Mouse (Mus musculus) liver, embryonic 13.5 days (tissue): ENCODE measurements at regions not wholly inside any gene's neighbourhood (a gene's known extent, or its start where the extent isn't known, plus 50 kb on each side); places are given as distances from the start of the nearest gene placed in this dataset.

ENCODE experiments used
- ATAC-seq: fragments of 200-750 bp; cut with Nextera tagmentation; 2 replicates; pipeline ENCODE4 v1.8.0; 2017; ENCODE audit warnings: low read depth, mild to moderate bottlenecking, moderate number of reproducible peaks, moderate library complexity
- DNase-seq: peaks from one replicate; pipeline ENCODE4 v3.0.0; 2022
- H3K27ac ChIP-seq: fragments of 300-500 bp; sonication (generic); 2 replicates; pipeline ENCODE4 v1.5.1; 2015; ENCODE audit warnings: moderate library complexity, mild to moderate bottlenecking, inconsistent platforms
- H3K27me3 ChIP-seq: fragments of 300-500 bp; sonication (generic); 2 replicates; pipeline ENCODE4 v1.6.1; 2015; ENCODE audit warnings: mild to moderate bottlenecking, inconsistent platforms
- H3K36me3 ChIP-seq: fragments of 300-500 bp; sonication (generic); 2 replicates; pipeline ENCODE4 v1.6.1; 2015; ENCODE audit warnings: mild to moderate bottlenecking, inconsistent platforms
- H3K4me1 ChIP-seq: fragments of 300-500 bp; sonication (generic); replicated peaks from 2 replicates; pipeline ENCODE4 v1.6.1; 2015; ENCODE audit warnings: inconsistent platforms
- H3K4me2 ChIP-seq: fragments of 300-500 bp; sonication (generic); 2 replicates; pipeline ENCODE4 v1.6.1; 2015; ENCODE audit warnings: inconsistent platforms, mild to moderate bottlenecking, moderate library complexity
- H3K4me3 ChIP-seq: fragments of 300-500 bp; sonication (generic); replicated peaks from 2 replicates; pipeline ENCODE4 v1.5.1; 2015; ENCODE audit warnings: mild to moderate bottlenecking, inconsistent platforms
- H3K9ac ChIP-seq: fragments of 300-500 bp; sonication (generic); 2 replicates; pipeline ENCODE4 v1.6.1; 2015; ENCODE audit warnings: mild to moderate bottlenecking, inconsistent platforms
- H3K9me3 ChIP-seq: fragments of 300-500 bp; sonication (generic); replicated peaks from 2 replicates; pipeline ENCODE4 v1.6.1; 2016; ENCODE audit warnings: inconsistent platforms
- WGBS: fragments of 180-500 bp; shearing (Covaris S2); methylation state at CpG from one replicate; pipeline ENCODE4 v1.1.7; 2015; ENCODE audit not compliant: insufficient replicate concordance; 5-methylcytosine and 5-hydroxymethylcytosine counted together

GRCm38 (mm10) chr12:39715120-39715519 is 322.7 kb downstream of the Arl4a start:
- WGBS = 59% methylated on average over 4 of the region's 4 CpGs
- H3K4me1 ChIP-seq = no peaks in the 10 kb centered on the region
- no peaks in the 10 kb centered on the region for H3K27me3 ChIP-seq
- H3K9me3 ChIP-seq = no peaks in the 10 kb centered on the region
- no peak overlapping the region for H3K4me3 ChIP-seq
- no peak overlapping the region for H3K9ac ChIP-seq
- DNase-seq (no peak), ATAC-seq (no peak)
- no peaks in the 10 kb centered on the region for H3K36me3 ChIP-seq
- H3K4me2 ChIP-seq = no peak overlapping the region
- H3K27ac ChIP-seq = no peak overlapping the region

- H3K4me2 ChIP-seq = no peak overlapping the region
- no peaks in the 10 kb centered on the region for H3K36me3 ChIP-seq
- ATAC-seq (no peak), DNase-seq (no peak)
- H3K4me1 ChIP-seq = no peaks in the 10 kb centered on the region
- no peak overlapping the region for H3K4me3 ChIP-seq
- H3K9ac ChIP-seq = no peak overlapping the region
- H3K27me3 ChIP-seq = no peaks in the 10 kb centered on the region
- 56% methylated on average over 2 of the region's 2 CpGs for WGBS
- no peak overlapping the region for H3K27ac ChIP-seq
- H3K9me3 ChIP-seq = no peaks in the 10 kb centered on the region
Observed at GRCm38 (mm10) chr12:39714169-39714794, 323.5 kb downstream of the Arl4a start.

GRCm38 (mm10) chr12:39711807-39712206 is 326.0 kb downstream of the Arl4a start:
- DNase-seq = no peak
- 50% methylated on average over 1 of the region's 1 CpGs for WGBS
- H3K27me3 ChIP-seq = no peaks in the 10 kb centered on the region
- no peak overlapping the region for H3K4me2 ChIP-seq
- H3K4me1 ChIP-seq = no peaks in the 10 kb centered on the region
- no peaks in the 10 kb centered on the region for H3K9me3 ChIP-seq
- no peak overlapping the region for H3K27ac ChIP-seq
- H3K36me3 ChIP-seq = no peaks in the 10 kb centered on the region
- no peak overlapping the region for H3K4me3 ChIP-seq
- ATAC-seq = no peak
- no peak overlapping the region for H3K9ac ChIP-seq

- 80% methylated on average over 5 of the region's 5 CpGs for WGBS
- H3K9ac ChIP-seq = no peak overlapping the region
- no peaks in the 10 kb centered on the region for H3K4me1 ChIP-seq
- H3K27me3 ChIP-seq = no peaks in the 10 kb centered on the region
- ATAC-seq = no peak
- no peak overlapping the region for H3K27ac ChIP-seq
- no peak overlapping the region for H3K4me3 ChIP-seq
- no peak for DNase-seq
- no peaks in the 10 kb centered on the region for H3K36me3 ChIP-seq
- H3K4me2 ChIP-seq = no peak overlapping the region
- no peaks in the 10 kb centered on the region for H3K9me3 ChIP-seq
Observed at GRCm38 (mm10) chr12:39709850-39710249, 328.0 kb downstream of the Arl4a start.

- no peaks in the 10 kb centered on the region for H3K36me3 ChIP-seq
- no peak overlapping the region for H3K4me3 ChIP-seq
- H3K27me3 ChIP-seq = no peaks in the 10 kb centered on the region
- 60% methylated on average over 3 of the region's 3 CpGs for WGBS
- H3K4me2 ChIP-seq = no peak overlapping the region
- H3K9me3 ChIP-seq = no peaks in the 10 kb centered on the region
- no peak overlapping the region for H3K27ac ChIP-seq
- H3K4me1 ChIP-seq = no peaks in the 10 kb centered on the region
- no peak overlapping the region for H3K9ac ChIP-seq
- no peak for DNase-seq
- no peak for ATAC-seq
Observed at GRCm38 (mm10) chr12:39697182-39697581, 340.6 kb downstream of the Arl4a start.

- Histone ChIP-seq H3K4me2 (no peak overlapping the region), H3K4me1 (no peaks in the 10 kb centered on the region), H3K9me3 (no peaks in the 10 kb centered on the region), H3K27ac (no peak overlapping the region), H3K4me3 (no peak overlapping the region), H3K9ac (no peak overlapping the region), H3K36me3 (no peaks in the 10 kb centered on the region), H3K27me3 (no peaks in the 10 kb centered on the region)
- ATAC-seq (no peak), DNase-seq (no peak)
- WGBS = 28% methylated on average over 1 of the region's 1 CpGs
Observed at GRCm38 (mm10) chr12:39695322-39695721, 342.5 kb downstream of the Arl4a start.

- H3K4me2 ChIP-seq = no peak overlapping the region
- DNase-seq (no peak), ATAC-seq (no peak)
- no peak overlapping the region for H3K4me3 ChIP-seq
- H3K9me3 ChIP-seq = no peaks in the 10 kb centered on the region
- no peak overlapping the region for H3K27ac ChIP-seq
- H3K9ac ChIP-seq = no peak overlapping the region
- WGBS = 74% methylated on average over 2 of the region's 2 CpGs
- H3K4me1 ChIP-seq = no peaks in the 10 kb centered on the region
- no peaks in the 10 kb centered on the region for H3K27me3 ChIP-seq
- H3K36me3 ChIP-seq = no peaks in the 10 kb centered on the region
Observed at GRCm38 (mm10) chr12:39692043-39692442, 345.8 kb downstream of the Arl4a start.

GRCm38 (mm10) chr12:39685399-39685798 is 352.4 kb downstream of the Arl4a start:
- H3K9me3 ChIP-seq = no peaks in the 10 kb centered on the region
- no peak overlapping the region for H3K4me2 ChIP-seq
- no peak overlapping the region for H3K4me3 ChIP-seq
- no peaks in the 10 kb centered on the region for H3K36me3 ChIP-seq
- ATAC-seq (no peak), DNase-seq (no peak)
- no peak overlapping the region for H3K27ac ChIP-seq
- H3K27me3 ChIP-seq = no peaks in the 10 kb centered on the region
- no peaks in the 10 kb centered on the region for H3K4me1 ChIP-seq
- no peak overlapping the region for H3K9ac ChIP-seq

GRCm38 (mm10) chr12:39682121-39682520 is 355.7 kb downstream of the Arl4a start:
- Histone ChIP-seq H3K4me3 (no peak overlapping the region), H3K9ac (no peak overlapping the region), H3K36me3 (no peaks in the 10 kb centered on the region), H3K4me1 (no peaks in the 10 kb centered on the region), H3K9me3 (no peaks in the 10 kb centered on the region), H3K4me2 (no peak overlapping the region), H3K27ac (no peak overlapping the region), H3K27me3 (no peaks in the 10 kb centered on the region)
- WGBS = 40% methylated on average over 1 of the region's 1 CpGs
- no peak for ATAC-seq
- no peak for DNase-seq

GRCm38 (mm10) chr12:39675608-39676007 is 362.2 kb downstream of the Arl4a start:
- no peaks in the 10 kb centered on the region for H3K36me3 ChIP-seq

GRCm38 (mm10) chr12:39667701-39668100 is 370.1 kb downstream of the Arl4a start:
- Histone ChIP-seq H3K4me1 (no peaks in the 10 kb centered on the region), H3K27ac (no peak overlapping the region), H3K9me3 (no peaks in the 10 kb centered on the region), H3K36me3 (no peaks in the 10 kb centered on the region), H3K27me3 (no peaks in the 10 kb centered on the region), H3K4me2 (no peak overlapping the region), H3K4me3 (no peak overlapping the region), H3K9ac (no peak overlapping the region)
- ATAC-seq (no peak), DNase-seq (no peak)
- 68% methylated on average over 2 of the region's 2 CpGs for WGBS

More at GRCm38 (mm10) chr12:39675608-39676007, 362.2 kb downstream of the Arl4a start:
- ATAC-seq (no peak), DNase-seq (no peak)
- Histone ChIP-seq H3K4me3 (no peak overlapping the region), H3K9me3 (no peaks in the 10 kb centered on the region), H3K9ac (no peak overlapping the region), H3K4me1 (no peaks in the 10 kb centered on the region), H3K4me2 (no peak overlapping the region), H3K27me3 (no peaks in the 10 kb centered on the region), H3K27ac (no peak overlapping the region)
- WGBS = 60% methylated on average over 2 of the region's 2 CpGs

GRCm38 (mm10) chr12:39665448-39665847 is 372.4 kb downstream of the Arl4a start:
- H3K4me1 ChIP-seq = no peaks in the 10 kb centered on the region
- H3K36me3 ChIP-seq = no peaks in the 10 kb centered on the region
- WGBS = 11% methylated on average over 4 of the region's 4 CpGs
- no peak overlapping the region for H3K4me3 ChIP-seq
- no peak overlapping the region for H3K27ac ChIP-seq
- ATAC-seq (no peak), DNase-seq (peak; percentile 3)
- no peaks in the 10 kb centered on the region for H3K9me3 ChIP-seq
- H3K27me3 ChIP-seq = no peaks in the 10 kb centered on the region
- H3K4me2 ChIP-seq = no peak overlapping the region
- H3K9ac ChIP-seq = no peak overlapping the region
